Mouse (Mus musculus) forebrain, embryonic 14.5 days (tissue): ENCODE data around the gene Dmpk. TPM values are rescaled to one million over a fixed set of nuclear protein-coding genes. Genes with fewer than 3 reads are reported as not detected.

ENCODE experiments used
- ATAC-seq: fragments of 200-750 bp; cut with Nextera tagmentation; 2 replicates; pipeline ENCODE4 v1.8.0; 2017; ENCODE audit warnings: mild to moderate bottlenecking, moderate library complexity
- DNase-seq: peaks from one replicate; pipeline ENCODE4 v3.0.0-alpha.2; 2015; ENCODE audit warnings: low spot score
- H3K27ac ChIP-seq: fragments of 300-500 bp; sonication (generic); 2 replicates; pipeline ENCODE4 v1.5.1; 2014; ENCODE audit warnings: low read depth, mild to moderate bottlenecking, control low read depth, low read length, moderate library complexity
- H3K27me3 ChIP-seq: fragments of 300-500 bp; sonication (generic); replicated peaks from 2 replicates; pipeline ENCODE4 v1.6.1; 2014; ENCODE audit warnings: low read length, control low read depth, mixed read lengths; ENCODE audit not compliant: control insufficient read depth, insufficient read depth
- H3K36me3 ChIP-seq: fragments of 300-500 bp; sonication (generic); 2 replicates; pipeline ENCODE4 v1.6.1; 2014; ENCODE audit warnings: low read length, control low read depth; ENCODE audit not compliant: control insufficient read depth, insufficient read depth
- H3K4me1 ChIP-seq: fragments of 300-500 bp; sonication (generic); 2 replicates; pipeline ENCODE4 v1.6.1; 2014; ENCODE audit warnings: antibody characterized with exemption, low read length, control low read depth; ENCODE audit not compliant: control insufficient read depth, insufficient read depth
- H3K4me2 ChIP-seq: fragments of 300-500 bp; sonication (generic); 2 replicates; pipeline ENCODE4 v1.6.1; 2014; ENCODE audit warnings: mild to moderate bottlenecking, control low read depth, low read length
- H3K4me3 ChIP-seq: fragments of 300-500 bp; sonication (generic); 2 replicates; pipeline ENCODE4 v1.5.1; 2014; ENCODE audit warnings: low read depth, low read length, control low read depth
- H3K9ac ChIP-seq: fragments of 300-500 bp; sonication (generic); 2 replicates; pipeline ENCODE4 v1.6.1; 2014; ENCODE audit warnings: mild to moderate bottlenecking, low read length, control low read depth, moderate library complexity
- H3K9me3 ChIP-seq: fragments of 300-500 bp; sonication (generic); replicated peaks from 2 replicates; pipeline ENCODE4 v1.6.1; 2016; ENCODE audit warnings: low read length, control low read depth, mixed read lengths; ENCODE audit not compliant: control insufficient read depth
- WGBS: fragments of 180-500 bp; shearing (Covaris S2); extraction: QIAGEN DNeasy Blood & Tissue Kit; methylation state at CpG from one replicate; pipeline ENCODE4 v1.1.7; 2014; 5-methylcytosine and 5-hydroxymethylcytosine counted together
- polyA plus RNA-seq: library from polyadenylated mRNA; unstranded; fragments of >200 nt; fragmentation: Nextera tagmentation; extraction: Ambion mirVana; gene quantifications from 2 replicates; pipeline ENCODE4 v1.2.1, GENCODE M21; 2014

Gene Dmpk
- polyA plus RNA-seq, 1 experiment from 2014 or later, result 4.4 TPM

DNA sequence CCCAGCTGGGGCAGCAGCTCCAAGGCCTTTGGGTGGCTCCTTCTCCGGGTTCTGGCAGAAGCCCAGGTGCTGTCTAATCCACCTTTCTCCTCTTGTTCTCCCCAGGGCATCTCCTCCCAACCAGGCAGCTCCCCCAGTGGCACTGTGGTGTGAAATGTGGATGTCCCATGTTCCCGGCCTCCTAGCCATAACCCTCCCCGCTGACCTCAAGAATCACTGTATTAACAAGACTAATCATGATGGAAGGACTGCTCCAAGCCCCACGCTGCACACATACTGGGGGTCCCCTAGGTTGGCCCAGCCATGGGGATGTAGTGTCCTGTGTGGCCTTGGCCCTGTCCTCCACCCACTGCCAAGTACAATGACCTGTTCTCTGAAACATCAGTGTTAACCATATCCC lies 1.5 kb upstream of the Dmpk start:
- 85% methylated on average over 4 of the region's 4 CpGs for WGBS
- H3K4me1 ChIP-seq, result peaks cover 3% of the 10 kb centered on the region; the same call in 1 of the 2 replicates
- no peak overlapping the region for H3K4me2 ChIP-seq
- H3K27me3 ChIP-seq, result no peaks in the 10 kb centered on the region
- no peak overlapping the region for H3K9ac ChIP-seq
- DNase-seq (no peak), ATAC-seq (no peak)
- no peak overlapping the region for H3K27ac ChIP-seq
- H3K4me3 ChIP-seq, result no peak overlapping the region
- peaks cover 72% of the 10 kb centered on the region for H3K36me3 ChIP-seq
- no peaks in the 10 kb centered on the region for H3K9me3 ChIP-seq

DNA sequence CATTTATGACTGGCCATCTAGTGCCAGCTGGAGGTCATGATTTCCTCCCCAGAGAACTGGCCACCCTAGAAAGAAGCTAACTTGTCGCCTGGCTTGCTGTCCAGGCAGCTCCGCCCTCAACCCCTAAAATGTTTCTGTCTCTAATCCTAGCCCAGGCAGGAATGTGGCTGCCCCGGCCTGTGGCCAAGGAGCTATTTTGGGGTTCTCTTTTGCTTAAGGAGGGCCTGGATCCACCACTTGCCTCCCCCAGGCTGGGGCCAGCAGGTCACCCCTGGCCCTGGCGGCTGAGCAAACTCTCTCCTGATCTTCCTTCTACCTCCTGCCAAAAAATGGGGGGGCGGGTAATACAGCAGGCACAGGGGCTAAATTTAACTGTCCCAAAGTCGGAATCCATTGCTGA lies 553 bp upstream of the Dmpk start:
- Histone ChIP-seq H3K4me3 (no peak overlapping the region), H3K9me3 (no peaks in the 10 kb centered on the region), H3K4me1 (no peaks in the 10 kb centered on the region), H3K36me3 (peaks cover 76% of the 10 kb centered on the region), H3K9ac (no peak overlapping the region), H3K27ac (no peak overlapping the region), H3K4me2 (no peak overlapping the region), H3K27me3 (no peaks in the 10 kb centered on the region)
- WGBS, result 62% methylated on average over 6 of the region's 6 CpGs
- ATAC-seq, result no peak
- DNase-seq, result no peak

DNA sequence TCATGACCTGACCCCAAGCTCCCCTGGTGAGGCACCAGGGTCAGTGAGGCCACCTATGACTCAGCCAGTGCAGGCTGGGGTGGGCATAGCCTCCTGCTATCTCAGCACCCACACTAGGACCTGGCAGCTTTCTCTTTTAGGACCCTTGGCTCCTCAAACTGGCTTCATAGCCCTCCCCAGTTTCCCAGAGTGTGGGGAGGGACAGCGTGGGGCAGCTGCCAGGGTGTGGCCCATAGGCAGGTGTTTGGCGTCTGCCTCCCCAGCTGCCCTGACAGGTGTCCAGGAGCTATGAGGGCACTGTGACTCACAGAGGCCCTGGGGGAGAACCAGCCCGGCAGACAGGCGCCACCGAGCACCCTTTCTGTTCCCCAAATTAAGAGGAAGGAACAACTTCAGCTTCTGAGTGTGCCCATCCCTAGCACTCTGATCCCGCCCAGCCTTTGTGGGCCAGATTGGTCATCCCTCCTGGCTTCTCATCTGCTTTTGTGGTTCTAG lies 675 bp downstream of the Dmpk start:
- Histone ChIP-seq H3K4me1 (no peaks in the 10 kb centered on the region), H3K9ac (no peak overlapping the region), H3K36me3 (peaks cover 73% of the 10 kb centered on the region), H3K27me3 (no peaks in the 10 kb centered on the region), H3K9me3 (no peaks in the 10 kb centered on the region), H3K27ac (no peak overlapping the region), H3K4me3 (no peak overlapping the region), H3K4me2 (no peak overlapping the region)
- DNase-seq, result no peak
- 83% methylated on average over 6 of the region's 6 CpGs for WGBS
- no peak for ATAC-seq

DNA sequence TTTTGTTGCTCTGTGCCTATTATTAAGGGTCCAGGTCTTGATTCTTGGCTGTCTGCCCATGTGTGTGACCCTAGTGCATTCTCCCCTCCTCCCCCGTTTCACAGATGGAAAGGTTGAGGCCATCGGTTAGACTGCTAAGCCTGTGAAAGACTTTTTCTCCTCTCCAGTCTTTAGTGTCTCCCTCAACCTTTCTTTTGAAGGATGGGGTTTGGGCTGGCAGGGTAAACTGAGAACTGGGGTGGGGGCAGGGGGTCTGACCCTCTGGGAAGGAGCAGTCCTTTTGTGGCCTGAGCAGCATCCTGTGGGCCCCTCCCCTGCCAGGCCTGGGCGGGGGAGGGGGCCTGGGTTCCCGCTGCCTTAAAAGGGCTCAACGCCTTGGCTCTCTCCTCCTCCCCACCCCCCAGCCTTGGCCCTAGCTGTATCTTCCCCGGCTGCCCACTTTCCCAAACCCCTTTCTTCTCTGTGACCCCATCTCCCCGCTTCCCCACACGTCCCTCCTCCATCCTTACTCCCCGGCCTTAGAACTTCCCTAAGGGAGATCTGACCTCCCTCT lies 1.3 kb downstream of the Dmpk start:
- Histone ChIP-seq H3K27me3 (no peaks in the 10 kb centered on the region), H3K36me3 (peaks cover 73% of the 10 kb centered on the region), H3K27ac (no peak overlapping the region), H3K4me3 (no peak overlapping the region), H3K9me3 (no peaks in the 10 kb centered on the region), H3K4me2 (no peak overlapping the region), H3K9ac (no peak overlapping the region), H3K4me1 (no peaks in the 10 kb centered on the region)
- ATAC-seq (no peak), DNase-seq (no peak)
- 26% methylated on average over 8 of the region's 9 CpGs for WGBS

DNA sequence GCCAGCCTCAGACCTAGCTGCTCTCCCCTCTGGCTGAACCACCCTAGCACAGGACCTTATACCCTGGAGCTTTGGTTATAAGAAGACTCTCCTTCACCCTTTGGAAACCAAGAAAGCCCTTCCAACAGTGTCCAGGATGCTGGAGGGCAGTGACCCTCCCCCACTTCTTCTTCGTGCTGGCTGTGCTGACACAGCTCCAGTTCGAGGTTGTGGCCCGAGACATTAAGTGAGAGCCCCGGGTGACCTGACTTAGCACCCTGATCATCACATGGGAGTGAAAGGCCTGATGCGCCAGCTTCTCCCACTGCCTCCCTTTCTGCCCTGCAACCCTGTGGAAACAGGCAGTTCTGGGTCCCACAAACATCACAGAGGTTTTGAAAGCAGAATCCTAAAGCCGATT lies 1.8 kb downstream of the Dmpk start:
- no peak for DNase-seq
- Histone ChIP-seq H3K4me3 (no peak overlapping the region), H3K27ac (no peak overlapping the region), H3K27me3 (no peaks in the 10 kb centered on the region), H3K9ac (no peak overlapping the region), H3K9me3 (no peaks in the 10 kb centered on the region), H3K4me2 (no peak overlapping the region), H3K4me1 (no peaks in the 10 kb centered on the region), H3K36me3 (peaks cover 73% of the 10 kb centered on the region)
- 17% methylated on average over 6 of the region's 6 CpGs for WGBS
- no peak for ATAC-seq

DNA sequence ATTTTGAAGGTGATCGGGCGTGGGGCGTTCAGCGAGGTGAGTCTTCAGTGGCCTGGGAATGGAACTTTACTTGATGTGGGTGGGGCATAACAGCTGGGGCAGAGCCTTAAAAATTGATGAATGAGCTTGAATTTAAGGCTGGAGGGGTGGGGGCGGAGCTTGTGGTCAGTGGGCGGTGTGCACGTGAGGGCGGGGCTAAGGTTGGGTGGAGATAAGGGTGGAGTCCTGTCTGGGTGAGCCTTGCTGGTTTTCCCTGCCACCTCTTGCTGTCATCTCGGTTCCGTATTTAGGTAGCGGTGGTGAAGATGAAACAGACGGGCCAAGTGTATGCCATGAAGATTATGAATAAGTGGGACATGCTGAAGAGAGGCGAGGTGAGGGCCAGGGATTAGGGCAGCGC lies 2.4 kb downstream of the Dmpk start:
- H3K4me3 ChIP-seq, result no peak overlapping the region
- no peak overlapping the region for H3K4me2 ChIP-seq
- H3K27me3 ChIP-seq, result no peaks in the 10 kb centered on the region
- H3K36me3 ChIP-seq, result peaks cover 73% of the 10 kb centered on the region
- DNase-seq (no peak), ATAC-seq (no peak)
- 13% methylated on average over 14 of the region's 14 CpGs for WGBS
- no peak overlapping the region for H3K27ac ChIP-seq
- no peaks in the 10 kb centered on the region for H3K9me3 ChIP-seq
- H3K9ac ChIP-seq, result no peak overlapping the region
- no peaks in the 10 kb centered on the region for H3K4me1 ChIP-seq

DNA sequence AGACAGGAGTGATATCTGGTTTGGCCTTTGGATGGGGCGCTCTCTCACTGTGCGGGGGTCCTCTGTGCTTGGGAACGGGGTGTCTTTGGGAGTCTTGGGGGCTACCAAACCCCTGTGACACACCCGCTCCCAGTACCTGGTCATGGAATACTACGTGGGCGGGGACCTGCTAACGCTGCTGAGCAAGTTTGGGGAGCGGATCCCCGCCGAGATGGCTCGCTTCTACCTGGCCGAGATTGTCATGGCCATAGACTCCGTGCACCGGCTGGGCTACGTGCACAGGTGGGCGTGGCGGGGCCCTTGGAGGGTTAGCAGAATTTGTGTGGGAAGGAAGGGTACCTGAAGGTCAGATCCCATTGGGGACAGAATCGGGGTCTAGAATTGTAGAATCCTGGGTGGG lies 3.1 kb downstream of the Dmpk start:
- 61% methylated on average over 18 of the region's 18 CpGs for WGBS
- no peak for ATAC-seq

DNA sequence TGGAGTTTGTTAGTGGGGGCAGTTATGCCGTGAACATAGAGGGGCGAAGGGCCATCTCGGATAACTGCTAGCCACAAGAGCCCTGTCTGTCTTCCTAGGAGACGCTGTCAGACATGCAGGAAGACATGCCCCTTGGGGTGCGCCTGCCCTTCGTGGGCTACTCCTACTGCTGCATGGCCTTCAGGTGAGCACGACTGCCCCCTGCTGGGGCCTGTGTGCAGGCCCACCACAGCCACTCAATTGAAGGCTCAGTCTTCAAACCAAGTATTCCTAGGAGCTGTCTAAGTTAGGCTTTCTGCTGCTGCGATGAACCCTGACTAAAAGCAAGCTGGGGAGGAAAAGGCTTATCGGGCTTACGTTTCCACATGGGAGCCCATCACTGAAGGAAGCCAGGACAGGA lies 5.2 kb downstream of the Dmpk start:
- ATAC-seq (no peak), DNase-seq (peak; percentile 70)
- Histone ChIP-seq H3K4me2 (no peak overlapping the region), H3K4me3 (no peak overlapping the region), H3K27me3 (no peaks in the 10 kb centered on the region), H3K27ac (no peak overlapping the region), H3K9ac (no peak overlapping the region), H3K4me1 (peaks cover 10% of the 10 kb centered on the region; the same call in 1 of the 2 replicates), H3K9me3 (no peaks in the 10 kb centered on the region), H3K36me3 (peaks cover 56% of the 10 kb centered on the region)
- 40% methylated on average over 10 of the region's 10 CpGs for WGBS

More for the DNA sequence above, 3.1 kb downstream of the Dmpk start:
- no peak overlapping the region for H3K9ac ChIP-seq
- no peaks in the 10 kb centered on the region for H3K9me3 ChIP-seq
- peaks cover 72% of the 10 kb centered on the region for H3K36me3 ChIP-seq
- no peak overlapping the region for H3K27ac ChIP-seq
- H3K27me3 ChIP-seq, result no peaks in the 10 kb centered on the region
- H3K4me3 ChIP-seq, result no peak overlapping the region
- H3K4me2 ChIP-seq, result no peak overlapping the region
- no peak for DNase-seq
- no peaks in the 10 kb centered on the region for H3K4me1 ChIP-seq

DNA sequence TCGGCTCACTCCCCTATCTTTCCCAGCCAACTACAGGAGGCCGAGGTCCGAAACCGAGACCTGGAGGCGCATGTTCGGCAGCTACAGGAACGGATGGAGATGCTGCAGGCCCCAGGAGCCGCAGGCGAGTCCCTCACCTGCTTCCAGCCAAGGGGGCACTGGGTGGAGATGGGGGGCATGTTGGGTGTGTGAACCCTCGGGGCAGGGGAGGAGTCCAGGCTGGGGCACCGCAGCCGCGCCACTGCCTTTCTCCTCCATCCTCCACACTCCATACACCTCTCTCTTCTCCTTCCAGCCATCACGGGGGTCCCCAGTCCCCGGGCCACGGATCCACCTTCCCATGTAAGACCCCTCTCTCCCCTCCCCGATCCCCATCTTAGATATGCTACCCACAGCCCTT lies 8.3 kb downstream of the Dmpk start:
- Histone ChIP-seq H3K4me2 (peak overlapping the region; percentile 98; the same call in 1 of the 2 replicates), H3K36me3 (peaks cover 46% of the 10 kb centered on the region), H3K27ac (no peak overlapping the region), H3K27me3 (no peaks in the 10 kb centered on the region), H3K9ac (peak overlapping the region; percentile 40; the same call in 1 of the 2 replicates), H3K9me3 (no peaks in the 10 kb centered on the region), H3K4me1 (peaks cover 19% of the 10 kb centered on the region), H3K4me3 (no peak overlapping the region)
- DNase-seq, result no peak
- no peak for ATAC-seq
- WGBS, result 27% methylated on average over 16 of the region's 17 CpGs
